7 mouse cellular contexts compared by ENCODE assay signal in the genomic region with DNA sequence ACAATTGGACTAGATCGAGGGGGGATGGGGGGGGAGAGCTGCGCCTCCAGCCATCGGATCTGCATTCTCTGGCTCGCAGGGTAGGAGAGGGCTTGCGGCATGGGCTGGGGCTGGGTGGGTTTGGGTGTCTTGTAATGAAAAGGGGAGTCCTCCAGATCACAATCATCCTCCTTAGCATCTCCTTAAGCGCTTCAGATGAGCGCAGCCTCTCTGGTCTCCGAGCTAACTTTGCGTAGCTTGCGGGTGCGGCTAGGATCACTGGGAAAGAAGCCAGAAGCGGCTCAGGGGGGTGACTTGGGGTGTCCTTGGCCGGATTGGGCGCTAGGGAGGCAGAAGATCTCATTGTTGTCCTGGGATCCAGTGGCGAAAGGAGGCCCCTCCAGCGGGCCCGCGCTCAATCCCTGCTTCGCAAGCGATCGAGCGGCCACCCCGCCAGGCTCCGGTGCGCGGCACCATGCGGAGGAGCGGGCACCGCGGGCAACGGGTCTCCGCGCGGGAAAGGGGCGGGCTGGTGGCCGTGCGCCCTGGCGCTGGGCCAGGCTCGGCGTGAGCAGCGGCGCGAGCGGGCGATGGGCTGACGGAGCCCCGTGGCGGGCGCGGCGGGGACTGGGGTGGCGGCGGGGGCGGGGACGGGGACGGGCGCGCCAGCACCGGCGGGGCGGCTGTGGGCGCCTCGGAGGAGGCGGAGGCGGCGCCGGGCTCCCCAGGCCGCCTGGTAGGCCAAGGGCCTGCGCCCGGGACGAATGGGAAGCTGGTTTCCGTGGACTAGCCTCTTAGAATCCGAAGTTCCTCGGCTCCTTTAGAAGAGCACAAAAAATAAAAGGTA.
DNase-seq lines count a peak whose midpoint lies in the region; ATAC-seq and TF ChIP-seq lines count a peak whose summit lies in the region.

No protein-coding gene starts in this region.

- 1% methylated on average over 63 of the region's 74 CpGs for WGBS in intestine, embryonic 16.5 days
- WGBS in limb, embryonic 12.5 days: under 1% methylated on average over 71 of the region's 74 CpGs
- WGBS in midbrain, embryonic 10.5 days: under 1% methylated on average over 74 of the region's 74 CpGs
- 1% methylated on average over 62 of the region's 74 CpGs for WGBS in small intestine, adult 2 months

- no peaks in the 10 kb centered on the region for H3K36me3 ChIP-seq in intestine, embryonic 16.5 days (ENCODE audit: control insufficient read depth, insufficient read depth, low read length)
- H3K36me3 ChIP-seq in limb, embryonic 12.5 days: peaks cover 13% of the 10 kb centered on the region
- H3K36me3 ChIP-seq in midbrain, embryonic 10.5 days: no peaks in the 10 kb centered on the region
- no peaks in the 10 kb centered on the region for H3K36me3 ChIP-seq in small intestine, adult 2 months (ENCODE audit: control insufficient read depth, insufficient read depth, low read length)

- H3K27me3 ChIP-seq in intestine, embryonic 16.5 days (replicated peaks; ENCODE audit: control insufficient read depth, insufficient read depth, low read length): no peaks in the 10 kb centered on the region
- H3K27me3 ChIP-seq in limb, embryonic 12.5 days: no peaks in the 10 kb centered on the region
- H3K27me3 ChIP-seq in midbrain, embryonic 10.5 days (ENCODE audit: low read depth, poor library complexity, severe bottlenecking): no peaks in the 10 kb centered on the region
- peaks cover 9% of the 10 kb centered on the region for H3K27me3 ChIP-seq in small intestine, adult 2 months (ENCODE audit: control insufficient read depth, insufficient read depth, low read length)

- DNase-seq in adrenal gland, postnatal 36 days: peak; percentile 72 to 79
- peak; percentile 86 for DNase-seq in embryo, embryonic 11 days
- peak; percentile 39 to 60 for DNase-seq in gastrocnemius, postnatal 4 days (ENCODE audit: low spot score in 2 of 2)
- DNase-seq in midbrain, embryonic 10.5 days (ENCODE audit: low spot score): peak; percentile 77

- peak overlapping the region; percentile 81 for H3K9ac ChIP-seq in intestine, embryonic 16.5 days (ENCODE audit: low read depth, low read length)
- H3K9ac ChIP-seq in limb, embryonic 12.5 days (replicated peaks): peak overlapping the region; percentile 92

- peak overlapping the region; percentile 81 for H3K27ac ChIP-seq in intestine, embryonic 16.5 days (ENCODE audit: low read length)
- peak overlapping the region; percentile 97 for H3K27ac ChIP-seq in limb, embryonic 12.5 days
- H3K27ac ChIP-seq in midbrain, embryonic 10.5 days (replicated peaks): peak overlapping the region; percentile 100
- H3K27ac ChIP-seq in small intestine, adult 2 months (ENCODE audit: insufficient read depth, low read depth, low read length): no peak overlapping the region

- H3K4me3 ChIP-seq in intestine, embryonic 16.5 days (ENCODE audit: low read length): peak overlapping the region; percentile 68
- peak overlapping the region; percentile 73 for H3K4me3 ChIP-seq in limb, embryonic 12.5 days (replicated peaks)
- H3K4me3 ChIP-seq in midbrain, embryonic 10.5 days: peak overlapping the region; percentile 75
- peak overlapping the region; percentile 71 for H3K4me3 ChIP-seq in small intestine, adult 2 months (ENCODE audit: low read depth, low read length)

- no peak for TF ChIP-seq POLR2A in small intestine, adult 2 months (IDR thresholded peaks at IDR 0.05; ENCODE audit: low read depth, low read length)

- ATAC-seq in intestine, embryonic 16.5 days: peak; percentile 89
- ATAC-seq in limb, embryonic 12.5 days (ENCODE audit: insufficient number of reproducible peaks, insufficient read depth, low FRiP score, low TSS enrichment, low read depth): peak; percentile 74

- TF ChIP-seq CTCF in small intestine, adult 2 months (IDR thresholded peaks at IDR 0.05; ENCODE audit: extremely low read depth, insufficient read length, insufficient replicate concordance, low read depth, low read length): no peak

- peak overlapping the region; percentile 95 for H3K4me2 ChIP-seq in intestine, embryonic 16.5 days (ENCODE audit: low read depth, low read length)
- H3K4me2 ChIP-seq in limb, embryonic 12.5 days: peak overlapping the region; percentile 85

- H3K4me1 ChIP-seq in intestine, embryonic 16.5 days (ENCODE audit: control insufficient read depth, insufficient read depth, low read length): no peaks in the 10 kb centered on the region
- peaks cover 62% of the 10 kb centered on the region for H3K4me1 ChIP-seq in limb, embryonic 12.5 days (replicated peaks)
- H3K4me1 ChIP-seq in midbrain, embryonic 10.5 days: peaks cover 46% of the 10 kb centered on the region
- no peaks in the 10 kb centered on the region for H3K4me1 ChIP-seq in small intestine, adult 2 months (ENCODE audit: control insufficient read depth, insufficient read depth, insufficient read length, low read length)

- no peaks in the 10 kb centered on the region; the same call in 1 of the 2 replicates for H3K9me3 ChIP-seq in intestine, embryonic 16.5 days (ENCODE audit: control insufficient read depth, low read length)
- 0 out of 2 replicates have a peak, but pooled peaks cover 4% of the 10 kb centered on the region for H3K9me3 ChIP-seq in limb, embryonic 12.5 days
- peaks cover 6% of the 10 kb centered on the region; the same call in 1 of the 2 replicates for H3K9me3 ChIP-seq in midbrain, embryonic 10.5 days (replicated peaks)
